Mouse (Mus musculus) left cerebral cortex, postnatal 25 days (tissue): ENCODE data around the gene Vps51. TPM values are rescaled to one million over a fixed set of nuclear protein-coding genes. Genes with fewer than 3 reads are reported as not detected.
"Not testable (repeated sequence)": the region's sequence is repeated elsewhere in the genome, so short reads cannot be mapped to it uniquely, and the experiment has no call there.

Source experiments
- DNase-seq, 2 experiments: peaks; one replicate each; pipeline ENCODE4 v3.0.0; 2022; ENCODE audit warnings: low spot score in 2 of 2, mixed read lengths in 1 of 2
- intact Hi-C: fragments of 180-260 bp; cut with DNase I; formaldehyde crosslinking; loops from one replicate; pipeline ENCODE4 v1.15.1; 2025
- total RNA-seq, 2 experiments: library from RNA; stranded (reverse); gene quantifications; 2 replicates each; pipeline ENCODE4 v1.2.3; 2021

Gene Vps51
- total RNA-seq, 2 experiments from 2014 or later = 71.9 to 77.6 TPM

DNA sequence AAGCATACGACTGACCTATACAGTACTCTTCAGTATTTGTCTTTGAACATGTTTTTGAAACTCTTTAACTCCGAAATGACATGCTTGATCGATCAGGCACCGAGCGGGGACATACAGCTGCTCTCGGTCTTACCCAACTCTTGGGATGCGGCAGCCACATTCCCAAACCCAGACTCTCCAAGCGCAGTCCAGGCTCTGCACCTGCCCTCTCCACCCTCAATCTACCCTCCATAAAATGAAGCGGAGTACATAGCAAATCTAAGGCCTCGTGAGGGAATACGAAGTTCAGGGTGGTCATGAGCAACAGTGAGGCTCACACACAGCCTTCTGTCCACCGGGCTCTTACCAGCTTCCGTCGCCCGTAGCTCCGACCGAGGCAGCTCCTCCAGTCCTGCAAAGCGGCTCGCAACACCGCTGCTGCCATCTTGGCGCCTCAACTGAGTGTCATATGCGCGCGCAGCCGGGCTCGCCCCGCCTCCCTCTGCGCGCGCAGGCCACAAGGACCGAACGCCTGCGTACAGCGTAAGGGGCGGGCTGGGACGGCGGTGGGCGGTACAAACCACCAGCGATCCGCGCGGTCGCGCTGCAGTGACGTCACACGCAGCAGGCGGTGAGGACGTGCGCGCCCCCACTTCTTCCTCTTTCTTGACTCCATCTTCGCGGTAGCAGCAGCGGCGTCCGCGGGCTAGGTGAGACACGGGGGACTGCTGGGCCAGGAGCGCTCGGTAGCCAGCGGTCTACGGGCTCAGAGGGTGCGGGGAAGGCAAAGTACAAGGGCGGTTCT lies 19.5 kb downstream of the Vps51 start, which contains the start of the genes Mrpl49 and Fau:
Gene Mrpl49, minus strand, starts transcription at position 473 of the 784 bp plus-strand sequence.
Gene Fau, plus strand, starts transcription at position 532 of the 784 bp plus-strand sequence.
- intact Hi-C loops = loop anchor here (1.0 to 2.0 kb wide), 2 partner anchors 10 to 27 kb away; partner anchors contain the start of genes Cdca5 and Zfpl1

GRCm38 (mm10) chr19:6056696-6057095 lies 20.3 kb downstream of the Vps51 start:
- no peak for DNase-seq
- intact Hi-C loops = loop anchor here (1.0 to 2.0 kb wide), 2 partner anchors 9 to 28 kb away; partner anchors contain the start of genes Cdca5 and Zfpl1

More for the DNA sequence above, 19.5 kb downstream of the Vps51 start, which contains the start of the genes Mrpl49 and Fau:
- DNase-seq = peak; percentile 99 to 100

- intact Hi-C loops = no loop called here
Measured at GRCm38 (mm10) chr19:6054296-6054695, 22.7 kb downstream of the Vps51 start.

GRCm38 (mm10) chr19:6052516-6052915 lies 24.5 kb downstream of the Vps51 start:
- no peak for DNase-seq
- intact Hi-C loops = no loop called here

More at GRCm38 (mm10) chr19:6054296-6054695, 22.7 kb downstream of the Vps51 start:
- no peak for DNase-seq

GRCm38 (mm10) chr19:6048681-6049410 lies 28.2 kb downstream of the Vps51 start:
- intact Hi-C loops = no loop called here

GRCm38 (mm10) chr19:6047899-6048166 lies 29.2 kb downstream of the Vps51 start:
- DNase-seq = no peak
- intact Hi-C loops = loop anchor here (1.0 to 2.0 kb wide), 2 partner anchors 9 to 83 kb away; partner anchors contain the start of genes Fau, Mrpl49 and Pola2

More at GRCm38 (mm10) chr19:6048681-6049410, 28.2 kb downstream of the Vps51 start:
- DNase-seq = no peak

GRCm38 (mm10) chr19:6047154-6047898 lies 29.7 kb downstream of the Vps51 start:
- DNase-seq = no peak
- intact Hi-C loops = loop anchor here (1.0 to 2.0 kb wide), 2 partner anchors 10 to 83 kb away; partner anchors contain the start of genes Fau, Mrpl49 and Pola2

- intact Hi-C loops = loop anchor here (1.0 to 2.0 kb wide), 2 partner anchors 11 to 82 kb away; partner anchors contain the start of genes Fau, Mrpl49 and Pola2
- DNase-seq = peak; percentile 90 to 98
Measured at GRCm38 (mm10) chr19:6046294-6047153, 30.5 kb downstream of the Vps51 start, which contains the start of gene Syvn1. Gene Syvn1 (plus strand): TSS chr19:6046576.

DNA sequence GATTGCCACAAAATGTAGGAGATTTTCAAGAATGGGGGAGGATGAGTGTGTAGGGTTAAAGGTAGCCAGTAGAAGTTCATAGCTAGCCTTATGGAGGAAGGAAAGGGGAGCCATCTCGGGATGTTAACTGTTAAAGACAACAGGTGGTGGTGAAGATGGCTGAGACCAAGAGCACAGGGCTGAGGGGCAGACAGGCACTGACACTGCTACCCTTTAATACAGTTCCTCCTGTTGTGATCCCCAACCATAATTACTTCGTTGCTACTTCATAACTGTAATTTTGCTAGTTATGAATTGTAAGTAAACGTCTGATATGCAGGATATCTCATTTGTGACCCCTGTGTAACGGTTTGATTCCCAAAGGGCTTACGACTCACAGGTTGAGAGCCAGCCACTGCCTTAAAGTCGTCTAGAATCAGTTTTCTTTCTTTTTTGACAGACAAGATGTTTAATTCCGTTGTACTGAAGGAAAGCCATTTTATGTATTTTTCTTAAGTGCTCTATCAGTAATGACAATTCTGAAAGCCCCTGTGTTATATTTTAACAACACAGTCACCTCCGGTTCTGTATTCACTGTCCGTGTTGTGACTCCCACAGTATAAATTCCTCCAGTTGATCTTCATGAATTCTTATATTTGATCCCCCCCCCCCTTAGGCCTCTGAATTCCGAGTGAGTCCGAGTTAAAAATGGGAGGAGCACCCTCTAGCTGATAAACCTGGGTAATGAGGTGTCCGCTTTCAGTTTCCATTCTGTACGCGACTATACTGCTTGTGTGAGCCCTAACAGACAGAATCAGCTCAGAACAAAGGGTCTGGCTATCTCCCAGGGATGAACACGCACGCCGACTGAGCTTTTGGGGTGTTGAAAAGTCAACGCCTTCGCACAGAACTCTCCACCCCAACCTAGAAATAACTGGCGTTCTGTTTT lies 31.4 kb downstream of the Vps51 start:
- intact Hi-C loops = loop anchor here (2.0 kb wide), 1 partner anchor 81 kb away; the partner anchor contains the start of gene Pola2

GRCm38 (mm10) chr19:6044102-6044501 lies 32.9 kb downstream of the Vps51 start:
- not testable (repeated sequence) for DNase-seq
- intact Hi-C loops = loop anchor here (5.0 kb wide), 1 partner anchor 122 kb away; the partner anchor contains the start of gene Cdc42ep2

More for the DNA sequence above, 31.4 kb downstream of the Vps51 start:
- DNase-seq = no peak

GRCm38 (mm10) chr19:6042293-6042692 lies 34.7 kb downstream of the Vps51 start:
- intact Hi-C loops = loop anchor here (5.0 kb wide), 1 partner anchor 120 kb away; the partner anchor contains the start of gene Cdc42ep2
- no peak for DNase-seq

- DNase-seq = no peak
- intact Hi-C loops = loop anchor here (5.0 kb wide), 1 partner anchor 118 kb away; the partner anchor contains the start of gene Cdc42ep2
Measured at GRCm38 (mm10) chr19:6040002-6040401, 37.0 kb downstream of the Vps51 start.

DNA sequence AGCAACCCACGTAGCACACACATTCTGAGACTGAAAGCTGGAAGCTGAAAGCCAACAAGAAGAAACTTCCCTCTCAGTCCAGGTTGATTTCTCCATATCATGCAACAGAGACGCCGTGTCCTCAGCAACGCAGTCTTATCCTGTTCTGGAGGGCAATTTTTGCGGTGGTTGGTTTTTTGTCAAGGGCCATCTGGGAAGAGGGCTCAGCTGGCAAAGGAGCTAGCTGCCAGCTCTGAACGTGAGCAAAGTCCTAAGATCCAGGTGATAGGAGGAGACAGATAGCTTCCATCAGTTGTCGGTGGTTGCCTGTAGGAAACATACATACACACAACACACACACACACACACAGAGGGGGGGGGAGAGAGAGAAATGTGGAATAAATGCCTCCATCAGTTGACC lies 38.7 kb downstream of the Vps51 start:
- intact Hi-C loops = no loop called here
- DNase-seq = no peak

DNA sequence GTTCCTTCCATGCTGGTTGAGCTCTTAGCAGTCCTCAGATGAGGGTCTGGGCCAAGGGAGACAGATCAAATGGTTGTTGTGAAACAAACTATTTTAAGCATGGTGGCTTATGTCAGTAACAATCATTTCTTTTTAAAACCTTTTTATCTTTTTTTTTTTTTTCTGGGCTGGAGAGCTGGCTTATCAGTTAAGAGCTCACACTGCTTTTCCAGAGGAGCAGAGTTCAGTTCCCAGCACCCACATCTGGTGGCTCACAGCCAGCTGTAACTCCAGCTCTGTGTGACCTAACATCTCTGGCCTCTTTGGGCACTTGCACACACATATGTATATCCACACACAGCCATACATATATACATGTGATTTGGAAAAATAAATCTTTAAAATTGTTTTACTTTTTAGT lies 39.3 kb downstream of the Vps51 start:
- intact Hi-C loops = no loop called here
- DNase-seq = no peak

GRCm38 (mm10) chr19:6035966-6036585 lies 41.0 kb downstream of the Vps51 start:
- intact Hi-C loops = no loop called here
- no peak for DNase-seq

- DNase-seq = no peak
- intact Hi-C loops = no loop called here
Measured at GRCm38 (mm10) chr19:6030520-6031280, 46.3 kb downstream of the Vps51 start.
